Mouse (Mus musculus) stomach, postnatal 0 days (tissue): Measurements from ENCODE around the gene Adamts12.

Experiments used
- CTCF ChIP-seq: IDR thresholded peaks from 2 replicates; pipeline ENCODE4 v1.5.1; 2016; ENCODE audit warnings: antibody characterized with exemption, low read depth, mild to moderate bottlenecking, moderate library complexity
- EP300 ChIP-seq: optimal IDR thresholded peaks from 2 replicates; pipeline ENCODE3; 2016; ENCODE audit warnings: antibody characterized with exemption

DNA sequence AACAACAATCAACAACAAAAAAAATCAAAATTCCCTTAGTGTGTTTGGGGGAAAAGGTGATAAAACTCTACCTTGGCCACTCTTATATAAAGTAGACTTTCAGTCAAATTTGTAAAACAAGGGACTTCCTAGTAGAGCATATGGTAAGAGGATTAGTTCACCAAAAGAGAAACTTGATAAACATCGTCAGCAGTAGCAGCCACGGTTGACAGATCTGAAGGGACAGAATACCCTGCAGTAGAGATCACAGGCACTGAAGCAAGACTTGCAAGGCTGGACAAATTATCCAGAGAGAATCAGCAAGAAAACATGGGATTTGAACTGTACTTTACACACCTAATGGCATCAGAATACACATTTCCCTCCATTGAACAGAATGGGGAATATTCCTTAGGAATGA is 49.7 kb upstream of the Adamts12 start:
- TF ChIP-seq CTCF (no peak), EP300 (no peak)
